16 mouse cellular contexts compared by ENCODE assay signal in the genomic region with DNA sequence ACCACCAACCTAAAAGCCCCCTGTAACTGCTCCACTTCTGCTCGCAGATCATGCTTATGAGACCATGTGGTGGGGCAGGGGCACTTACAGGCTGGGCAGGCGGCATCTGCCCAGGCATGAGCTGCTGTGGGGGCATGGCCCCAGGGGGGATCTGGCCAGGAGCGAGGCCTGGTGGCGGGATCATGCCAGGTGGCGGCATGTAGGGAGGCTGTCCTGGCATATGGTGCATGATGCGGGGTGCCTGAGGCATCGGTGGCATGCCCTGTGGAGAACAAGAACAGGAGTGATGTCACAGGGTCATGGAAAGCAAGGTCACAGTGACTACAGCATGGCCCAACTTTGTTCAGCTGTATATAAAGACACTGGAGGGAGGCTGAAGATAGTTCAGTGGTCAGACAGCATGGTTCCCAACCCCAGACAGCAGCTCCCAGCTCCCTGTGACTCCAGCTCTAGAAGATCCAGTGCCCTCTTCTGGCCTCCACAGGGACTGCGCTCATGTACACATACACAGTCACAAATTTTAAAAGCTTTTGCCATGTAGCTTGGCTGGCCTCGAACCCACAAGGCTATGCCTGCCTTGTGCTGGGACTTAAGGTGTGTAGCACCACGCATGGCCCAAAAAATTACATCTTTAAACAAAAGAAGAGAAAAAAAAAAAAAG. TPM values are rescaled to one million over a fixed set of nuclear protein-coding genes. Genes with fewer than 3 reads are reported as not detected.
DNase-seq lines count a peak whose midpoint lies in the region; ATAC-seq and TF ChIP-seq lines count a peak whose summit lies in the region.
"Had no signal": no experiment of that assay in that cellular context is flagged by ENCODE, and none has a peak within 500 bp of the region (broad histone marks: within the 10 kb centered on the region; RNA-seq: fewer than 3 reads in every experiment).

No protein-coding gene starts in this region.

- peak; percentile 36 for DNase-seq in adrenal gland, postnatal 14 days
- no peak for DNase-seq in adrenal gland, postnatal 4 days (ENCODE audit: low spot score in 2 of 2)
- DNase-seq in left cerebral cortex, adult 2 months (ENCODE audit: extremely low spot score in 1 of 2, low spot score in 2 of 2) = no peak
- DNase-seq in left cerebral cortex, postnatal 36 days (ENCODE audit: low spot score in 2 of 2) = no peak
- peak; percentile 39 for DNase-seq in A20 (ENCODE audit: low read depth, low spot score)
- DNase-seq in layer of hippocampus, adult 18-20 months (ENCODE audit: low spot score in 2 of 2) = no peak
- DNase-seq in urinary bladder, postnatal 14 days (ENCODE audit: low spot score) = no peak
- DNase-seq: adrenal gland, postnatal 36 days; gastrocnemius, postnatal 36 days; lung, postnatal 4 days had no signal

- peak; percentile 29; the same call in 1 of the 2 replicates for TF ChIP-seq CTCF in left cerebral cortex, adult 2 months (IDR thresholded peaks at IDR 0.05)

- ATAC-seq in granulocyte monocyte progenitor cell, adult 5-6 weeks (replicated peaks; ENCODE audit: poor library complexity, severe bottlenecking) = peak; percentile 38; the same call in 1 of the 2 replicates

- H3K27ac ChIP-seq in left cerebral cortex, adult 2 months = no peak overlapping the region
- H3K27ac ChIP-seq: forebrain, embryonic 10.5 days; hindbrain, embryonic 15.5 days had no signal

- intact Hi-C loops in left cerebral cortex, adult 2 months (cut with DNase I) = no loop called here
- intact Hi-C loops in left cerebral cortex, postnatal 36 days (cut with DNase I) = no loop called here

- no peak overlapping the region for H3K4me3 ChIP-seq in left cerebral cortex, adult 2 months
- H3K4me3 ChIP-seq: forebrain, embryonic 10.5 days; hindbrain, embryonic 15.5 days had no signal

RNA-seq across cellular contexts. Expression of gene BC024978, which starts 6.2 kb away (rescaled TPM):
- 22.9 and 23.0 TPM in 2 replicates for total RNA-seq in adrenal gland, postnatal 14 days (2021)
- total RNA-seq in adrenal gland, postnatal 4 days (2021) = 10 to 100 TPM; 19.2 to 22.7 TPM
- total RNA-seq in left cerebral cortex, adult 2 months (2021) = 10 to 100 TPM; 21.6 to 26.1 TPM
- 10 to 100 TPM; 20.6 TPM for total RNA-seq in left cerebral cortex, postnatal 36 days (2021)
- 6.7 and 7.7 TPM in 2 replicates for total RNA-seq in granulocyte monocyte progenitor cell, adult 5-6 weeks (2014; fragmentation: Nextera tagmentation)
- total RNA-seq in granulocyte monocyte progenitor cell, adult 5-6 weeks (2017) = 2.2 and 2.6 TPM in 2 replicates
- total RNA-seq in layer of hippocampus, adult 18-20 months (2021) = 10 to 100 TPM; 20.6 to 23.8 TPM

RNA-seq across cellular contexts. Expression of gene Snrpa, which starts 6.7 kb away (rescaled TPM):
- 88.3 and 90.9 TPM in 2 replicates for total RNA-seq in adrenal gland, postnatal 14 days (2021)
- total RNA-seq in adrenal gland, postnatal 4 days (2021) = 100 to 1,000 TPM; 102 to 104 TPM
- total RNA-seq in left cerebral cortex, adult 2 months (2021) = 10 to 100 TPM; 85.1 to 86.5 TPM
- 10 to 100 TPM; 78.4 to 80.5 TPM for total RNA-seq in left cerebral cortex, postnatal 36 days (2021)
- total RNA-seq in granulocyte monocyte progenitor cell, adult 5-6 weeks (2014; fragmentation: Nextera tagmentation) = 213 and 258 TPM in 2 replicates
- total RNA-seq in granulocyte monocyte progenitor cell, adult 5-6 weeks (2017) = 92.5 and 99.7 TPM in 2 replicates
- total RNA-seq in layer of hippocampus, adult 18-20 months (2021) = 10 to 100 TPM; 90.9 to 95.3 TPM

RNA-seq across cellular contexts. Expression of gene Mia, which starts 8.4 kb away (rescaled TPM):
- total RNA-seq in adrenal gland, postnatal 14 days (2021) = 0.89 TPM in 1 of 2 replicates, not detected in the other
- 1 to 10 TPM in 1 of 2 experiments, under 1 TPM in 1; 0.62 to 2.3 TPM for total RNA-seq in adrenal gland, postnatal 4 days (2021)
- total RNA-seq in left cerebral cortex, adult 2 months (2021) = 1 to 10 TPM in 1 of 2 experiments, under 1 TPM in 1; 0.68 to 1.6 TPM
- 1 to 10 TPM; 1.2 to 1.9 TPM for total RNA-seq in left cerebral cortex, postnatal 36 days (2021)
- 3.5 TPM in 1 of 2 replicates, not detected in the other for total RNA-seq in granulocyte monocyte progenitor cell, adult 5-6 weeks (2014; fragmentation: Nextera tagmentation)
- not detected in 2 replicates for total RNA-seq in granulocyte monocyte progenitor cell, adult 5-6 weeks (2017)
- total RNA-seq in layer of hippocampus, adult 18-20 months (2021) = 1 to 10 TPM in 1 of 2 experiments, under 1 TPM in 1; 0.62 to 2.0 TPM
- total RNA-seq: neutrophil, adult 5-6 weeks had no signal

RNA-seq across cellular contexts. Expression of gene Gm21983, which starts 8.5 kb away (rescaled TPM):
- not detected in 2 replicates for total RNA-seq in adrenal gland, postnatal 14 days (2021)
- not detected for total RNA-seq in adrenal gland, postnatal 4 days (2021)
- not detected for total RNA-seq in left cerebral cortex, adult 2 months (2021)
- total RNA-seq in left cerebral cortex, postnatal 36 days (2021) = not detected
- not detected in 2 replicates for total RNA-seq in granulocyte monocyte progenitor cell, adult 5-6 weeks (2014; fragmentation: Nextera tagmentation)
- total RNA-seq in granulocyte monocyte progenitor cell, adult 5-6 weeks (2017) = not detected in 2 replicates
- not detected for total RNA-seq in layer of hippocampus, adult 18-20 months (2021)
- total RNA-seq: adrenal gland, postnatal 36 days; common myeloid progenitor, adult 5-6 weeks; gastrocnemius, postnatal 36 days; layer of hippocampus, postnatal 14 days; neutrophil, adult 5-6 weeks had no signal

RNA-seq across cellular contexts. Expression of gene Rab4b, which starts 10.7 kb away (rescaled TPM):
- 39.5 and 55.2 TPM in 2 replicates for total RNA-seq in adrenal gland, postnatal 14 days (2021)
- 10 to 100 TPM; 53.3 to 60.8 TPM for total RNA-seq in adrenal gland, postnatal 4 days (2021)
- total RNA-seq in left cerebral cortex, adult 2 months (2021) = 10 to 100 TPM; 89.7 to 93.2 TPM
- total RNA-seq in left cerebral cortex, postnatal 36 days (2021) = 10 to 100 TPM; 91.5 to 96.5 TPM
- 44.6 and 67.2 TPM in 2 replicates for total RNA-seq in granulocyte monocyte progenitor cell, adult 5-6 weeks (2014; fragmentation: Nextera tagmentation)
- total RNA-seq in granulocyte monocyte progenitor cell, adult 5-6 weeks (2017) = 18.0 and 19.8 TPM in 2 replicates
- total RNA-seq in layer of hippocampus, adult 18-20 months (2021) = 10 to 100 TPM; 88.4 to 94.7 TPM

Comparison
In these comparisons a context has a peak if more than half of its experiments do, and no peak if none do; other contexts are left out.
1. DNase-seq: peak in adrenal gland, postnatal 14 days (single experiment) and A20 (single experiment); none in adrenal gland, postnatal 4 days (0 of 2), left cerebral cortex, adult 2 months (0 of 2), left cerebral cortex, postnatal 36 days (0 of 2), layer of hippocampus, adult 18-20 months (0 of 2) and urinary bladder, postnatal 14 days (single experiment).